Mouse (Mus musculus) heart, adult 2 months (tissue): ENCODE data around the gene Arhgef39. TPM values are rescaled to one million over a fixed set of nuclear protein-coding genes. Genes with fewer than 3 reads are reported as not detected.

Source experiments
- DNase-seq, 2 experiments: peaks; one replicate each; pipeline ENCODE4 v3.0.0; 2021
- H3K27ac ChIP-seq: fragments of 200-600 bp; 2 replicates; pipeline ENCODE4 v1.8.1; 2022
- H3K27me3 ChIP-seq: fragments of 200-500 bp; 2 replicates; pipeline ENCODE4 v1.6.1; 2012; ENCODE audit warnings: mild to moderate bottlenecking, low read length, inconsistent platforms, mixed read lengths; ENCODE audit not compliant: control insufficient read depth, insufficient read depth
- H3K36me3 ChIP-seq: fragments of 200-500 bp; 2 replicates; pipeline ENCODE4 v1.6.1; 2012; ENCODE audit warnings: low read length, inconsistent platforms; ENCODE audit not compliant: control insufficient read depth, insufficient read depth
- H3K4me1 ChIP-seq: fragments of 200-500 bp; 2 replicates; pipeline ENCODE4 v1.6.1; 2011; ENCODE audit warnings: low read length; ENCODE audit not compliant: control insufficient read depth, insufficient read depth
- H3K4me3 ChIP-seq: fragments of 200-600 bp; 2 replicates; pipeline ENCODE4 v1.8.1; 2022
- H3K79me2 ChIP-seq: fragments of 200-500 bp; replicated peaks from 2 replicates; pipeline ENCODE4 v1.6.1; 2012; ENCODE audit warnings: mild to moderate bottlenecking, inconsistent platforms, low read length, moderate library complexity, mixed read lengths; ENCODE audit not compliant: control insufficient read depth, insufficient read depth
- H3K9ac ChIP-seq: fragments of 200-500 bp; 2 replicates; pipeline ENCODE4 v1.6.1; 2012; ENCODE audit warnings: low read depth, mild to moderate bottlenecking, control low read depth, inconsistent platforms, low read length, mixed read lengths
- CTCF ChIP-seq: fragments of 200-600 bp; IDR thresholded peaks from 2 replicates; pipeline ENCODE4 v1.8.1; 2022; ENCODE audit warnings: antibody characterized with exemption, mild to moderate bottlenecking, moderate library complexity
- EP300 ChIP-seq: fragments of 200-500 bp; IDR thresholded peaks from 2 replicates; pipeline ENCODE4 v1.6.1; 2011; ENCODE audit warnings: low read depth, low read length, control low read depth; ENCODE audit not compliant: insufficient read depth
- POLR2A ChIP-seq: fragments of 200-500 bp; IDR thresholded peaks from 2 replicates; pipeline ENCODE4 v1.6.1; 2011; ENCODE audit warnings: mild to moderate bottlenecking, low read depth, low read length, control low read depth; ENCODE audit not compliant: insufficient read depth
- WGBS: fragments of 180-500 bp; shearing (Covaris S2); methylation state at CpG from one replicate; pipeline ENCODE4 v1.1.7; 2018; 5-methylcytosine and 5-hydroxymethylcytosine counted together
- intact Hi-C: fragments of 180-260 bp; cut with DNase I; formaldehyde crosslinking; loops from one replicate; pipeline ENCODE4 v1.15.1; 2025
- long read RNA-seq: library from polyadenylated mRNA; stranded (forward); transcript quantifications from one replicate; pipeline ENCODE4 v2.0.0, GENCODE M21; 2021
- polyA plus RNA-seq: library from polyadenylated mRNA; depleted of rRNA; stranded (reverse); fragments of >200 nt; gene quantifications from 2 replicates; pipeline ENCODE4 v1.2.3, GENCODE M21; 2012; rRNA removed
- total RNA-seq, 2 experiments: library from RNA; stranded (reverse); gene quantifications; 2 replicates each; pipeline ENCODE4 v1.2.3; 2021

The Arhgef39 gene
- total RNA-seq (under 1 TPM; 0.30 to 0.31 TPM), polyA plus RNA-seq (1.6 and 1.7 TPM in 2 replicates)
- long read RNA-seq, result 0 reads

- Histone ChIP-seq H3K4me1 (peaks cover 4% of the 10 kb centered on the region; the same call in 1 of the 2 replicates), H3K9ac (peak within 1 kb of the TSS; percentile 72), H3K4me3 (peak within 1 kb of the TSS; percentile 52), H3K27me3 (no peaks in the 10 kb centered on the region), H3K36me3 (no peaks in the 10 kb centered on the region), H3K27ac (0 out of 2 replicates have a peak within 1 kb of the TSS, but pooled peaks have one; percentile 34), H3K79me2 (no peaks in the 10 kb centered on the region)
- peak; percentile 87 for DNase-seq
- TF ChIP-seq CTCF (no peak), POLR2A (0 out of 2 replicates have a peak, but pooled peaks have one; percentile 24), EP300 (no peak)
- WGBS, result 5% methylated on average over 50 of the region's 50 CpGs
- intact Hi-C loops, result loop anchor here (2.0 kb wide), 1 partner anchor 25 kb away; no protein-coding TSS in a partner anchor
These were observed at the start of gene Arhgef39 for GRCm38 (mm10) chr4:43499407-43500333. Arhgef39 (minus strand) TSS chr4:43499695.

- TF ChIP-seq EP300 (no peak), CTCF (no peak), POLR2A (no peak)
- Histone ChIP-seq H3K9ac (no peak overlapping the region), H3K79me2 (no peaks in the 10 kb centered on the region), H3K27me3 (no peaks in the 10 kb centered on the region), H3K4me1 (no peaks in the 10 kb centered on the region), H3K27ac (no peak overlapping the region), H3K4me3 (no peak overlapping the region), H3K36me3 (no peaks in the 10 kb centered on the region)
- DNase-seq, result no peak
- WGBS, result 95% methylated on average over 12 of the region's 12 CpGs
- intact Hi-C loops, result no loop called here
These were observed 49.6 kb upstream of the Arhgef39 start for GRCm38 (mm10) chr4:43549055-43549454.

GRCm38 (mm10) chr4:43547160-43547559 lies 47.7 kb upstream of the Arhgef39 start:
- Histone ChIP-seq H3K27me3 (no peaks in the 10 kb centered on the region), H3K36me3 (no peaks in the 10 kb centered on the region), H3K9ac (no peak overlapping the region), H3K79me2 (no peaks in the 10 kb centered on the region), H3K27ac (no peak overlapping the region), H3K4me3 (no peak overlapping the region), H3K4me1 (no peaks in the 10 kb centered on the region)
- 79% methylated on average over 8 of the region's 8 CpGs for WGBS
- DNase-seq, result no peak
- TF ChIP-seq EP300 (no peak), CTCF (no peak), POLR2A (no peak)
- intact Hi-C loops, result no loop called here

- H3K36me3 ChIP-seq, result no peaks in the 10 kb centered on the region
- intact Hi-C loops, result no loop called here
- no peak overlapping the region for H3K4me3 ChIP-seq
- no peak for DNase-seq
- no peak overlapping the region for H3K9ac ChIP-seq
- WGBS, result 66% methylated on average over 12 of the region's 12 CpGs
- H3K79me2 ChIP-seq, result no peaks in the 10 kb centered on the region
- H3K4me1 ChIP-seq, result no peaks in the 10 kb centered on the region
- H3K27me3 ChIP-seq, result no peaks in the 10 kb centered on the region
- TF ChIP-seq POLR2A (no peak), CTCF (no peak), EP300 (no peak)
- H3K27ac ChIP-seq, result no peak overlapping the region
These were observed 47.0 kb upstream of the Arhgef39 start for GRCm38 (mm10) chr4:43546375-43547047.

GRCm38 (mm10) chr4:43542044-43542443 lies 42.5 kb upstream of the Arhgef39 start:
- Histone ChIP-seq H3K4me1 (no peaks in the 10 kb centered on the region), H3K4me3 (no peak overlapping the region), H3K36me3 (no peaks in the 10 kb centered on the region), H3K27me3 (no peaks in the 10 kb centered on the region), H3K9ac (no peak overlapping the region), H3K27ac (no peak overlapping the region), H3K79me2 (no peaks in the 10 kb centered on the region)
- DNase-seq, result no peak
- TF ChIP-seq CTCF (no peak), POLR2A (no peak), EP300 (no peak)
- 84% methylated on average over 3 of the region's 3 CpGs for WGBS
- intact Hi-C loops, result no loop called here
